In the genomic region with DNA sequence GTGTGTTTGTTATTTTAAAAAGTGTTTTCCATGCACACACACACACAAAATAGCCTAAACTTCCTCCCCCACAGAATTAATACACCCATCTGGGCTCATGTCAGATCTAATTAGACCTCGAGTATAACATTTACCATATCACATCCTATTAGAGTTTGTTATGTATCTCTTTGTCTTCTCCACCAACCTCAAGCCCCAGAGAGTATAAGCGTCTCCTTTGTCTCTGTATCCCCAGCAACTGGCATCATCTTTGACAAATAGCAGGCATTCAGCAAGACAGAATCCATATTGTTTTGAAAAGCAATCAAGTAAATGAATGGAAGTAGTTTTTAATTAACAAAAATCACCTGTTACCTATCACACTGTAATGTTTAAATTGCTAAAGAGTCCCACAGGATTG, we compare ENCODE assay signal across 22 mouse cellular contexts.
DNase-seq lines count a peak whose midpoint lies in the region; ATAC-seq lines count a peak whose summit lies in the region.
"Had no signal": no experiment of that assay in that cellular context is flagged by ENCODE, and none has a peak within 500 bp of the region (broad histone marks: within the 10 kb centered on the region; RNA-seq: fewer than 3 reads in every experiment).

No protein-coding gene starts in this region.

- 0 out of 2 replicates have a peak, but pooled peaks cover 3% of the 10 kb centered on the region for H3K4me1 ChIP-seq in hindbrain, embryonic 14.5 days (replicated peaks; ENCODE audit: control insufficient read depth, insufficient read depth, low read length)
- H3K4me1 ChIP-seq in hindbrain, embryonic 13.5 days (replicated peaks): peaks cover 8% of the 10 kb centered on the region; the same call in 1 of the 2 replicates
- 0 out of 2 replicates have a peak, but pooled peaks cover 9% of the 10 kb centered on the region for H3K4me1 ChIP-seq in neural tube, embryonic 13.5 days (replicated peaks)
- 0 out of 2 replicates have a peak, but pooled peaks cover 6% of the 10 kb centered on the region for H3K4me1 ChIP-seq in neural tube, embryonic 15.5 days
- H3K4me1 ChIP-seq in embryonic facial prominence, embryonic 14.5 days (ENCODE audit: control insufficient read depth, insufficient read depth, low read length): no peaks in the 10 kb centered on the region
- H3K4me1 ChIP-seq: embryonic facial prominence, embryonic 13.5 days; heart, embryonic 13.5 days; hindbrain, embryonic 15.5 days had no signal

- no peak overlapping the region for H3K27ac ChIP-seq in hindbrain, embryonic 14.5 days
- H3K27ac ChIP-seq in hindbrain, embryonic 13.5 days: no peak overlapping the region
- no peak overlapping the region for H3K27ac ChIP-seq in neural tube, embryonic 13.5 days (replicated peaks)
- H3K27ac ChIP-seq in neural tube, embryonic 15.5 days (replicated peaks): no peak overlapping the region
- H3K27ac ChIP-seq in embryonic facial prominence, embryonic 14.5 days (replicated peaks; ENCODE audit: low read depth, low read length): no peak overlapping the region
- H3K27ac ChIP-seq: embryonic facial prominence, embryonic 13.5 days; forebrain, embryonic 13.5 days; gastrocnemius, adult 2 months; heart, embryonic 13.5 days; hindbrain, embryonic 15.5 days had no signal

- no peaks in the 10 kb centered on the region for H3K27me3 ChIP-seq in hindbrain, embryonic 14.5 days (ENCODE audit: control insufficient read depth, insufficient read depth, low read length)
- no peaks in the 10 kb centered on the region for H3K27me3 ChIP-seq in hindbrain, embryonic 13.5 days
- H3K27me3 ChIP-seq in neural tube, embryonic 13.5 days: no peaks in the 10 kb centered on the region
- H3K27me3 ChIP-seq in neural tube, embryonic 15.5 days (replicated peaks): no peaks in the 10 kb centered on the region
- no peaks in the 10 kb centered on the region for H3K27me3 ChIP-seq in embryonic facial prominence, embryonic 14.5 days (replicated peaks; ENCODE audit: control insufficient read depth, insufficient read depth, low read length)
- H3K27me3 ChIP-seq: CH12.LX; embryonic facial prominence, embryonic 13.5 days; forebrain, embryonic 13.5 days; heart, embryonic 13.5 days; hindbrain, embryonic 15.5 days had no signal

- no peaks in the 10 kb centered on the region for H3K36me3 ChIP-seq in hindbrain, embryonic 14.5 days (replicated peaks; ENCODE audit: control insufficient read depth, insufficient read depth)
- no peaks in the 10 kb centered on the region for H3K36me3 ChIP-seq in hindbrain, embryonic 13.5 days
- no peaks in the 10 kb centered on the region for H3K36me3 ChIP-seq in neural tube, embryonic 13.5 days
- H3K36me3 ChIP-seq in neural tube, embryonic 15.5 days: no peaks in the 10 kb centered on the region
- no peaks in the 10 kb centered on the region for H3K36me3 ChIP-seq in embryonic facial prominence, embryonic 14.5 days (ENCODE audit: control insufficient read depth, insufficient read depth, low read length)
- H3K36me3 ChIP-seq: embryonic facial prominence, embryonic 13.5 days; heart, embryonic 13.5 days; hindbrain, embryonic 15.5 days had no signal

- DNase-seq in hindbrain, embryonic 14.5 days (ENCODE audit: low spot score): peak; percentile 43
- no peak for DNase-seq in embryonic facial prominence, embryonic 14.5 days (ENCODE audit: low spot score)
- DNase-seq in adrenal gland, postnatal 4 days (ENCODE audit: low spot score in 2 of 2): no peak
- DNase-seq: adrenal gland, adult 2 months; adrenal gland, postnatal 25 days; cerebellum, adult 11 months; cerebellum, adult 8-10 months; cerebellum, postnatal 14 days; embryo, embryonic 11 days; forebrain, postnatal 0 days; gastrocnemius, adult 2 months; gastrocnemius, postnatal 25 days; heart, adult 11 months; heart, postnatal 36 days had no signal

- H3K9me3 ChIP-seq in hindbrain, embryonic 14.5 days (ENCODE audit: control insufficient read depth, low read length): no peaks in the 10 kb centered on the region
- no peaks in the 10 kb centered on the region for H3K9me3 ChIP-seq in hindbrain, embryonic 13.5 days
- H3K9me3 ChIP-seq in neural tube, embryonic 13.5 days: no peaks in the 10 kb centered on the region
- H3K9me3 ChIP-seq in neural tube, embryonic 15.5 days (replicated peaks): no peaks in the 10 kb centered on the region
- H3K9me3 ChIP-seq in embryonic facial prominence, embryonic 14.5 days (ENCODE audit: control insufficient read depth, low read length): no peaks in the 10 kb centered on the region
- H3K9me3 ChIP-seq: embryonic facial prominence, embryonic 13.5 days; forebrain, embryonic 13.5 days; heart, embryonic 13.5 days; hindbrain, embryonic 15.5 days had no signal

- H3K4me2 ChIP-seq in hindbrain, embryonic 14.5 days (replicated peaks): no peak overlapping the region
- no peak overlapping the region for H3K4me2 ChIP-seq in hindbrain, embryonic 13.5 days
- no peak overlapping the region for H3K4me2 ChIP-seq in neural tube, embryonic 13.5 days
- H3K4me2 ChIP-seq in neural tube, embryonic 15.5 days: no peak overlapping the region
- no peak overlapping the region for H3K4me2 ChIP-seq in embryonic facial prominence, embryonic 14.5 days (ENCODE audit: low read depth, low read length)
- H3K4me2 ChIP-seq: embryonic facial prominence, embryonic 13.5 days; forebrain, embryonic 13.5 days; heart, embryonic 13.5 days; hindbrain, embryonic 15.5 days had no signal

- WGBS in hindbrain, embryonic 14.5 days: 25% methylated on average over 2 of the region's 2 CpGs
- 44% methylated on average over 2 of the region's 2 CpGs for WGBS in hindbrain, embryonic 13.5 days
- WGBS in neural tube, embryonic 13.5 days: 40% methylated on average over 2 of the region's 2 CpGs
- 38% methylated on average over 2 of the region's 2 CpGs for WGBS in neural tube, embryonic 15.5 days
- WGBS in embryonic facial prominence, embryonic 14.5 days: 44% methylated on average over 2 of the region's 2 CpGs

- no peak overlapping the region for H3K9ac ChIP-seq in hindbrain, embryonic 14.5 days
- H3K9ac ChIP-seq in hindbrain, embryonic 13.5 days: no peak overlapping the region
- H3K9ac ChIP-seq in neural tube, embryonic 13.5 days: no peak overlapping the region
- no peak overlapping the region for H3K9ac ChIP-seq in neural tube, embryonic 15.5 days (replicated peaks)
- H3K9ac ChIP-seq in embryonic facial prominence, embryonic 14.5 days (ENCODE audit: low read depth, low read length): no peak overlapping the region
- H3K9ac ChIP-seq: embryonic facial prominence, embryonic 13.5 days; forebrain, embryonic 13.5 days; forebrain, postnatal 0 days; heart, embryonic 13.5 days; hindbrain, embryonic 15.5 days had no signal

- no peak overlapping the region for H3K4me3 ChIP-seq in hindbrain, embryonic 14.5 days (replicated peaks; ENCODE audit: low read length)
- H3K4me3 ChIP-seq in hindbrain, embryonic 13.5 days: no peak overlapping the region
- H3K4me3 ChIP-seq in neural tube, embryonic 13.5 days: no peak overlapping the region
- no peak overlapping the region for H3K4me3 ChIP-seq in neural tube, embryonic 15.5 days (replicated peaks)
- no peak overlapping the region for H3K4me3 ChIP-seq in embryonic facial prominence, embryonic 14.5 days (ENCODE audit: low read depth, low read length)
- H3K4me3 ChIP-seq: embryonic facial prominence, embryonic 13.5 days; forebrain, embryonic 13.5 days; gastrocnemius, adult 2 months; heart, embryonic 13.5 days; hindbrain, embryonic 15.5 days had no signal

- no peak for ATAC-seq in hindbrain, embryonic 14.5 days (ENCODE audit: low FRiP score)
- no peak for ATAC-seq in hindbrain, embryonic 13.5 days (ENCODE audit: low FRiP score)
- ATAC-seq in neural tube, embryonic 13.5 days (ENCODE audit: low read depth): peak; percentile 27; the same call in 1 of the 2 replicates
- no peak for ATAC-seq in neural tube, embryonic 15.5 days (ENCODE audit: low FRiP score)
- ATAC-seq in embryonic facial prominence, embryonic 14.5 days (ENCODE audit: low read depth): peak; percentile 57; the same call in 1 of the 2 replicates
- ATAC-seq: forebrain, postnatal 0 days had no signal

Comparison
In these comparisons a context has a peak if more than half of its experiments do, and no peak if none do; other contexts are left out.
1. ATAC-seq: peak in neural tube, embryonic 13.5 days (single experiment) and embryonic facial prominence, embryonic 14.5 days (single experiment); none in hindbrain, embryonic 14.5 days (single experiment), hindbrain, embryonic 13.5 days (single experiment) and neural tube, embryonic 15.5 days (single experiment).